Mouse (Mus musculus) adrenal gland (tissue): ENCODE data around the gene Dmpk.

Experiments used
- intact Hi-C: fragments of 180-260 bp; cut with DNase I; formaldehyde crosslinking; loops from one replicate; pipeline ENCODE4 v1.15.1; 2025

Dmpk gene

GRCm38 (mm10) chr7:19095751-19096110 is 12.1 kb downstream of the Dmpk start:
- intact Hi-C loops = no loop called here

DNA sequence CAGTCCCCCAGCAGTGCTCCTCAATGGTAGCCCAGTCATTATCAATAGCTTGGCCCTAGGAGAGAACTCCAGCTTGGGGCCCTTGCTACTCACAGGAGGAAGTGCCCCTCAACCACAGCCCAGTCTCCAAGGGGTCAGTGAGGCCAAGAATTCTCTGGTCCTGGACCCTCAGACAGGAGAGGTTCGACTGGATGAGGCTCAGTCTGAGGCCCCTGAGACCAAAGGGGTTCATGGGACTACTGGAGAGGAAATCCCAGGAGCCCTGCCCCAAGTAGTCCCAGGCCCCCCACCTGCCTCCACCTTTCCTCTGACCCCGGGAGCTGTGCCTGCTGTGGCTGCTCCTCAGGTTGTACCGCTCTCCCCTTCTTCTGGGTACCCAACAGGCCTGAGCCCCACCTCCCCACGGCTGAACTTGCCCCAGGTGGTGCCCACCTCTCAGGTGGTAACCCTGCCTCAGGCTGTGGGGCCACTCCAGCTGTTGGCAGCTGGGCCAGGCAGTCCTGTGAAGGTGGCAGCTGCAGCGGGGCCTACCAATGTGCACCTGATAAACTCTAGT is 12.8 kb downstream of the Dmpk start:
- intact Hi-C loops = no loop called here

DNA sequence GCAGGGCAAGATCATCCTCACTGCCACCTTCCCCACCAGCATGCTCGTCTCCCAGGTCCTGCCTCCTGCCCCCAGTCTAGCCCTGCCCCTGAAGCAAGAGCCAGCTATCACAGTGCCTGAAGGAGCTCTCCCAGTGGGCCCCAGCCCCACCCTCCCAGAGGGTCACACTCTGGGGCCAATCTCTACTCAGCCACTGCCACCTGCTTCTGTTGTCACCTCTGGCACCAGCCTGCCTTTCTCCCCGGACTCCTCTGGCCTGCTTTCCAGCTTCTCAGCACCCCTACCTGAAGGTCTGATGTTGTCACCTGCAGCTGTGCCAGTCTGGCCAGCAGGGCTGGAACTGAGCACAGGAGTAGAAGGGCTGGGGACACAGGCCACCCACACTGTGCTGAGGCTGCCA is 13.6 kb downstream of the Dmpk start:
- intact Hi-C loops = no loop called here

- intact Hi-C loops = no loop called here
Measured at GRCm38 (mm10) chr7:19097863-19098262, 14.2 kb downstream of the Dmpk start.

- intact Hi-C loops = no loop called here
Measured at GRCm38 (mm10) chr7:19098811-19099210, 15.2 kb downstream of the Dmpk start.

DNA sequence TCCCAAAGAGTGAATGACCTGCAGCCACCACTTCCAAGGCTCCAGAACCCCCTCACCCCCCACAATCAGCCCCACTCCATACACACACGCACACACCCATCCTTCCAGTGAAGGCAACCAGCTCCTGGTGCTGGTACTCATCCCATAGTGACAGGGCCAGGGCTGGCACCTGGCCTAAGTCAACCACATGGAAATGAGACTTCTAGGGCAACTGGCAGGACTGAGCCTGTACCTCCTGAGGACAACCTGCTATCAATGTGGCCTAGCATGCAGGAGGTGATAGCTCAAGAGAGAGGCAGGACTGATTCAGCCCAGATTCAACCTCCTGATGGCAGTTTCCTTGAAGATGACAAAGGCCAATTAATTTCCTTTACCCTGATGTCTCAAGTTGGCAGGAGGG is 16.6 kb downstream of the Dmpk start:
- intact Hi-C loops = no loop called here

DNA sequence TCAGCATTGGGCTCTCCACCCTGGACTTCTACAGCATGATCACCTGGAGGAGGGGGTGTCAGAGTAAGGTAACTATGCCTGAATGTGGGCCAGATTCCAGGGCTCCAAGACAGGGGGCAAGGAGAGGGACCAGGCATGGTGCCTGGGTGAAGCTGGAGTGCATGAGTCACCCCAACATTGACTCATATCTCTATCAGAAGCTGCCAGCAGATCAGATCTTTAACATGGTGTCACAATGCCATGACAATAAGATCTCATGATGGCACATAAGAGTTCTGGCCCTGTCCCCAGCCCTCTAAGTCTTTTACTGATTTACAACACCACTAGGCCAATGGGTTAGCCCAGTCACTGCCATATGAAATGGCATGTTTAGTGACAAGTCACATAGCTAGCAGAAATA is 20.1 kb downstream of the Dmpk start:
- intact Hi-C loops = no loop called here

DNA sequence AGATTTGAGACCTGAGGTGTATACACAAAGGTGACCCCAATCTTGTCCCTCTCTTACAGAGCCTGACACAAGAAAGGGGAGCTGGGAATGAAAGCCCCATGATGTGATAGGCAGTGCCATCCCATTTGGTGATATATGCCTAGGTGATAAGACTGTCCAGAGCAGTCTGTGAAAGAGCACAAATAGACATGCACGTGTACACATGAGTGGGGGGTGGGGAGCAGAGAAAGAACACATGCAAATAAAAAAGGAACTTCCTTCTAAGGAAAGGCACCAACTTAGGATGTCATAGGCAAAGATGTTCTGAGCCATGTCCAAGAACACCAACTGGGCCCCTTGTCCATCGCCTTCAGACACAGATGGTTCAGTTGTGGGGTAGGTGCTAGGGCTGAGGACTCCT is 20.8 kb downstream of the Dmpk start:
- intact Hi-C loops = no loop called here

DNA sequence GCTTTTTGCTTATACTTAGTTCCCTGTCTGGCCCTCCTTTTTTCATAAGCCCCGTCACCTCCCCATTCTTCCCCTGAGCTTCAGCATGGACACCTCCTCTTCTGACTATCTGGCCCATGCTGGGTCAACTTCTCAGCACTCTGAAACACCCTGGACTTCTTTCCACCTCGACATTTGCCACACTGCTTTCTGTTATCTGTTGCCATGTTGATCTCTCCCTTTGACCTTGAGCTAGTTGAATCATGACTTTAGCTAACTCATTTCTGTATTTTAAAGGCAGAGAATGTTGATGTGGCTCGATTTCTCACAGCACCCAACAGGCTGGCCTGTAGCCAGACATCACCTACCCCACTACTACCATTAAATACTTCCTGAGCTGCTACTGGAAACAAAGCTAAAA is 23.8 kb downstream of the Dmpk start:
- intact Hi-C loops = no loop called here

DNA sequence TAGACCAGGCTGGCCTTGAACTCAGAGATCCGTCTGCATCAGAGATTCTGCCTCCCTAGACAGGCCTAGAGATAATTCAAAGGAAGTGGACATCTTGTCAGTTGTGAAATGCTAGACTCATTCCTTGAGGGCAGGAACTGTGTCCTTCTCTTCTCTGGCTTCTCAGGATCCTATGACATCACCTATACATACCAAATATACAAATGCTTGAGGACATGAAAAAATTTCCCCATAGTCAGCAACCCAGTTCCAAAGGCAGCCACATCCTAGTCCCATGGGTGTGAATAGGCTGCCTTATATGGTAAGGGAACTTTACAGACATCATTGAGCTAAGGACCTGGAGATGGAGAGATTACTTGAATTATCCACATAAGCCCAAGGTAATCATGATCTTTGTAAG is 25.9 kb downstream of the Dmpk start:
- intact Hi-C loops = no loop called here

DNA sequence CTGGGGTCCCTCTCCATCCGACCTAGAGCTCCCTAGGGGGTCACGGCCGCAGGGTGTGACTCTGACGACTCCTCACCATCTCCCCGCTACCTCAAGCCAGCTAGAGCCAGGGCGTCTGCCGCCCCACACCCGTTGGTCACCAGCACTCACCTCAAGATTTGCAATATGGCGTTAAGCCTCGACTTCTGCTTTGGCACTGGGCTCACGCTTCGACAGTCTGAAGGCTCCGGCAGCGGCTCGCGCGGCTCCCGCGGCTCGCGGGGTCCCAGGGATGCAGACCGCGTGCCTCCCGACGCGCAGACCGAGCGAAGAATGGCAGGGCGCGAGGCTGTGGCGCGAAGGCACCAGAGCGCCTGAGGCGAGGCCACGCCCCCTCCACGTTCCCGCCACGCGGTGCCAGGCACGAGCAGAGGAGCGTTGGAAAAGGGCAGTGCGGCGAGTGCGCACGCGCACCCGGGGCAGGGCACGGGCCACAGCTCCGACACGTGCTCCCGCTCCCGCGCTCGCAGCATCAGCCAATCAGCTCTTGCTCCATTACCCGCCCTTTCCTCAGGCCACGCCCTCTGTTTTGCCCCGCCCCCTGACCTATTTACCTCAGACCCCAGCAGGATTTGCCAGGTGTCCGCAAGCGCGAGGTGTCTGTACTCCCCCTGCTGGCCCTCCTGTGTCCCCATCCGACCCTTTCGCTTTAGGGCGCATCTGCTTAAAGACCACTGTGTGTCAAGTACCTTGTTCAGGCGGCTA is 34.6 kb downstream of the Dmpk start, which contains the start of gene Gm4969:
Gm4969 (minus strand) TSS at position 341 of the 744 bp plus-strand sequence.
- intact Hi-C loops = no loop called here

DNA sequence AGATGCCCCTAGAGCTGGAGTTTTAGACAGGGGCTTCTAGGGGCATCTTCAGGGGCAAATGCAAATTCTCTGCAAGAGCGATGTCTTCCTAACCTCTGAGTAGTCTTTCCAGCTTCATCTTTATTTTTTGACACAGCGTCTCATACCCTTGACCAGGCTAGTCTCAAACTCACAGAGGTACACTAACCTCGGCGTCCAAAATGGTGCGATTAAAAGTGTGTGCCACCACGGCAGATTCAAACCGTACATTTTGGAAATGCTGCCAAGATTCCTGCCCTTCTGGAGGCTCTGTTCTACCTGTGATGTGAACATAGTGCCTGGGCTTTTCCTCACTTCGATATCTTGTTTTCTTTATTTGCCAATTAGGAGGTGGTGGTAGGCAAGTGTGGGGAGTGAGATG is 35.4 kb downstream of the Dmpk start:
- intact Hi-C loops = no loop called here

DNA sequence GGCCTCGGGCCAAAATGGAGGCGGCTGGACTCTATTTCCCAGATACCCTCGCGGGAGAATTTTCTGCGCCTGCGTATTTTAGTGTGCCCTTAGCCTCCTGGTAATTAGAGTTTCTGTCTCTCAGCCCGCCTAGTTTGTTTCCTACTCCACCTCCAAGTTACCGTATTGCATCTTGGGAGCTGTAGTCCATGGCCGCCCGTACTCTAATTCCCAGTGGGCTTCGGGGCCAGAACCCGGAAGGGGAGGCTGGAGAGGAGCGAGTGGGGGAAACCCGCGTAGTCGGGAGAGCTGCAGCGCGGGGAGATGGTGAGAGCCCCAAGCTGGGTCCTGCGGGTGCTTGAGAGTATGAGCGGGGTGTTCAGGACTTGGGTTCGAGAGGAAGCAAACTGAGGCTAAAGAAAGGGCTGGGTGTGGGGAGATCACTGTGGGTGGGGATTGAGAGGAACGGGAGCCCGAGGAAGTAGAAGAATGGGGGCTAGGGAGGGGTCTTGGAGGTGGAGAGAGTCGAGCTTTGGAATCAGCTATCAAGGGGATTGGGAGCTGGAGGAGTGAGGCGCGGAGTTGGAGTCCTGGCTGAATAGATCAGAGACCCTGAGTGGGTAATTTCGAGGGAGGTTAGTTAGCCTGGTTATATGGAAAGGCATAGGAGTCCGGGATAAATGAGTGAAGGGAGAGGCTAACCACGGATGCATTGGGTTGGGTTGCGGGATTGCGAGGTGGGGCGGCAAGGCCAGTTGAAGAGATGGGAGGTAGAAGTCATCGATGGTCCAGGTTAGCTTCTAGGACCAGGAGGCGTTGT is 36.2 kb downstream of the Dmpk start, which contains the start of gene Fbxo46:
Fbxo46 (plus strand) TSS at position 229 of the 799 bp plus-strand sequence.
- intact Hi-C loops = no loop called here

DNA sequence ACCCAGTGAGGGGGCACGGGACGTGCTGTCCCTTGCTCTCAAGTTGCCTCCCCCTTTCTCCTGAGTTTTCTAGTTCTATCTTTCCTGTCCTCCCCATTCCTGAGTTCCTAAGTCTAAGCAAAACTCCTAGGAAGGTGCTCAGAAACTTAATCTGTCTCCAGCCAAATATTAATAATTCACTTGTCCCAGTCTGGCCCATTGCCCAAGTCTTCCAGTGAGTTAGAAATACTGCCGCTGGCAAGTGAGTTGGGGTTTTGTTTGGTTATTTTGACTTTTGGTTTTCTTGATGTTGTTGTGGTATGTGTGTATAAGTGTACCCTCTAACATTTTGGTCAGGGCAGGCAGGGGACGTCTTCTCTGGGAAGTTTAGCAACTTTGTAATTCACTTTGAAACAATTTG is 38.0 kb downstream of the Dmpk start:
- intact Hi-C loops = no loop called here

DNA sequence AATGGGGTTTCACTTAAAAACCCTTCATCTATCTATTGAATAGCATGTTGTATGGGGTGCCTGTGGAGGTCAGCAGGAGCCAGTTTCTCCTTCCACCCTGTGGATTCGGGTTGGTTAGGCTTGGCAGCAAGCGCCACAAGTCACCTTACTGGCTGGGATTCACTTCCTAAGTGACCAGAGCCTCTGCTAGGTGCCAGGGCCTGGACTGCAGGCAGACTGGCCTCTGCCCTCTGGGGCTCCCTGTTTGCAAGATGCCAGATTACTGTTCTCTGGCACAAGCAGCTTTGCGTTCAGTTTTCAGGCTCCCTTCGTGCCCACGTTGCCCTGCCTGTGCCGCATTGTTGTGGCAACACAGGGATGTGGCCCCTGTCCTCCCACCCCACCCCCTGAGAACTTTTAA is 41.1 kb downstream of the Dmpk start:
- intact Hi-C loops = no loop called here

DNA sequence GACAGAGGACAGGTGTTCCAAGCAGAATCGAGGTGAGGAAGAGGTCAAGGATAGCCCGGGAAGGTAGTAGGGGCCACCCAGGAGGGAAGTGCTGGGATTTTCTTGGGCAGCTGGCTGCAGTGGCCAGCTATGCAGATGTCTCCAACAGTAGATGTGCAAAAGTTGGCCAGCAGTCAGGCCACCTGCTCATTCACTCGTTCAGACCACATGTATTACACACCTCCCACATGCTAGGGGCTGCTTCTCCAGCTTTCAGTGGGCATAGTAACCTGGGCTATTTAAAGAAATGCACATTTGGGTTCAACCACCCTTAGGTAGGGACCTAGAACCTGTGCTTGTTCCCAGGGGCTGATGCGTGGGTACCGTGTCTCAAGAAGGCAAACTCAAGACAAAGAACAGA is 44.1 kb downstream of the Dmpk start:
- intact Hi-C loops = no loop called here

GRCm38 (mm10) chr7:19129396-19129795 is 45.7 kb downstream of the Dmpk start:
- intact Hi-C loops = no loop called here

GRCm38 (mm10) chr7:19130657-19131056 is 47.0 kb downstream of the Dmpk start:
- intact Hi-C loops = no loop called here

DNA sequence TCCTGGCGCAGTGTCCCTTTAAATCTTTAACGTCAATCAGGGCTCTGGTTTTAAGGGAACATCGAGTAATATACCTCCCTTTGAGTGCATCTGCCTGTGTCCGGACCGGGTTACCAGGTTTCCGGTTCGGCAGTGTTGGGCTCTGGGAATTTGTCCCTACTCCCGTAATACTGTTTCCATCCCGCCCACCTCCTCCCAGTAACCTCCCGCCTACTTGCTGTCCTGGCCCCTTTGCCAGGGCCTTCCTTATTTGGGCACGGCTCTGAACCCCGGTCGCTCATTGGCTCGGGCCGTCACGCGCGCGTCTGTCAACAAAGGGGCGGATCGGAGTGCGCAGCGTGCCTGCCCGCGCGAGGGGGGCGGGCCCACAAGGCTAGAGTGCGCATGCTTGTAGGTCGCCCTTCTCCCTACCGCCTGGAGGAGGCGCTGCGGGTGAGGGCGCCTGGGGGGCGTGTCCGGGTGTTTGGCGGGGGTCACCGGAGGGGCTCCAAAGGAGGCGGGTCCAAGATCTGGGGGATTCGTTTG is 47.7 kb downstream of the Dmpk start:
- intact Hi-C loops = no loop called here

GRCm38 (mm10) chr7:19136168-19136567 is 52.5 kb downstream of the Dmpk start:
- intact Hi-C loops = no loop called here

DNA sequence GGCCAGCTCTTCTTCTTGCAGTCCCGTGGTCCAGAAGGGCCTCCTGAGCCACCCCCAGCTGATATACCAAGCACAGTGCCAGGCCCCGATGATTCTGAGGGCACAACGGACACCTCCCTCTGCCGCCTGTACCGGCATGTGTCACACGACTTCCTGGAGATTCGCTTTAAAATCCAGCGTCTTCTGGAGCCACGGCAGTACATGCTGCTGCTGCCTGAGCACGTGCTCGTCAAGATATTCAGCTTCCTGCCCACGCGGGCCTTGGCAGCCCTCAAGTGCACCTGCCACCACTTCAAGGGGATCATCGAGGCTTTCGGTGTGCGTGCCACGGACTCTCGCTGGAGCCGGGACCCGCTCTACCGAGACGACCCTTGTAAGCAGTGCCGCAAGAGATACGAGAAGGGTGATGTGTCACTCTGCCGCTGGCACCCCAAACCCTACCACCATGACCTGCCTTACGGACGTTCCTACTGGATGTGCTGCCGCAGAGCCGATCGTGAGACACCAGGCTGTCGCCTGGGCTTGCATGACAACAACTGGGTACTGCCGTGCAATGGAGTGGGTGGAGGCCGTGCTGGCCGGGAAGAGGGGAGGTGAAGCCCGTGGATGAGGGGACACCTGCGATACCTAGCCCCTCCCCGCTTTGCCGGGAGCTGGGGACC is 53.2 kb downstream of the Dmpk start:
- intact Hi-C loops = no loop called here

- intact Hi-C loops = no loop called here
Measured at GRCm38 (mm10) chr7:19137380-19137779, 53.7 kb downstream of the Dmpk start.
